23 mouse cellular contexts compared by ENCODE assay signal in genomic region chr11:72997529-72998326, GRCm38 (mm10). TPM values are rescaled to one million over a fixed set of nuclear protein-coding genes. Genes with fewer than 3 reads are reported as not detected.
DNase-seq lines count a peak whose midpoint lies in the region; ATAC-seq and TF ChIP-seq lines count a peak whose summit lies in the region.
"Had no signal": no experiment of that assay in that cellular context is flagged by ENCODE, and none has a peak within 500 bp of the region (broad histone marks: within the 10 kb centered on the region; RNA-seq: fewer than 3 reads in every experiment).

No protein-coding gene starts in this region.

- 53% methylated on average over 13 of the region's 13 CpGs for WGBS in lung, postnatal 0 days
- 34% methylated on average over 13 of the region's 13 CpGs for WGBS in bone marrow, adult 2 months
- 81% methylated on average over 13 of the region's 13 CpGs for WGBS in midbrain, embryonic 13.5 days

- DNase-seq in embryo, embryonic 10 days (ENCODE audit: low spot score) = peak; percentile 13
- no peak for DNase-seq in embryo, embryonic 9.5 days (ENCODE audit: extremely low spot score)
- no peak for DNase-seq in lung, postnatal 0 days (ENCODE audit: low spot score)
- DNase-seq in lung, postnatal 14 days = no peak
- DNase-seq in mesoderm, embryonic 11.5 days (ENCODE audit: low read depth, low spot score) = peak; percentile 30
- no peak for DNase-seq in spleen, postnatal 4 days (ENCODE audit: low spot score in 2 of 2)
- DNase-seq: adrenal gland, postnatal 25 days; cerebellum, adult 11-12 months; cerebellum, postnatal 36 days; gastrocnemius, postnatal 25 days; kidney, adult 9 months; lung, adult 18-20 months; lung, postnatal 36 days; right cerebral cortex, postnatal 14 days; thymus, adult 2 months had no signal

- H3K4me1 ChIP-seq in lung, postnatal 0 days (ENCODE audit: insufficient read depth, low read depth, low read length) = peaks cover 6% of the 10 kb centered on the region; the same call in 1 of the 2 replicates
- H3K4me1 ChIP-seq in bone marrow, adult 2 months (ENCODE audit: control insufficient read depth, insufficient read depth, low read length) = peaks cover 9% of the 10 kb centered on the region
- no peaks in the 10 kb centered on the region for H3K4me1 ChIP-seq in midbrain, embryonic 13.5 days (replicated peaks)
- H3K4me1 ChIP-seq: embryonic facial prominence, embryonic 13.5 days; forebrain, embryonic 15.5 days; midbrain, embryonic 12.5 days; neural tube, embryonic 13.5 days had no signal

- no peaks in the 10 kb centered on the region for H3K27me3 ChIP-seq in lung, postnatal 0 days (replicated peaks; ENCODE audit: insufficient read depth, low read length)
- no peaks in the 10 kb centered on the region for H3K27me3 ChIP-seq in midbrain, embryonic 13.5 days
- H3K27me3 ChIP-seq: embryonic facial prominence, embryonic 13.5 days; forebrain, embryonic 15.5 days; neural tube, embryonic 13.5 days; stomach, embryonic 15.5 days had no signal

- H3K4me3 ChIP-seq in lung, postnatal 0 days (ENCODE audit: low read depth, low read length) = no peak overlapping the region
- no peak overlapping the region for H3K4me3 ChIP-seq in bone marrow, adult 2 months (replicated peaks; ENCODE audit: control insufficient read depth, low read depth, low read length)
- no peak overlapping the region for H3K4me3 ChIP-seq in midbrain, embryonic 13.5 days (replicated peaks)
- H3K4me3 ChIP-seq: embryonic facial prominence, embryonic 13.5 days; forebrain, embryonic 15.5 days; midbrain, embryonic 12.5 days; neural tube, embryonic 13.5 days; stomach, embryonic 15.5 days had no signal

- no peak overlapping the region for H3K9ac ChIP-seq in lung, postnatal 0 days (replicated peaks; ENCODE audit: low read depth)
- no peak overlapping the region for H3K9ac ChIP-seq in midbrain, embryonic 13.5 days (replicated peaks)
- H3K9ac ChIP-seq: embryonic facial prominence, embryonic 13.5 days; forebrain, embryonic 15.5 days; midbrain, embryonic 12.5 days; neural tube, embryonic 13.5 days; stomach, embryonic 15.5 days had no signal

- no peak for TF ChIP-seq POLR2A in bone marrow, adult 2 months (IDR thresholded peaks at IDR 0.05; ENCODE audit: borderline replicate concordance, control insufficient read depth, low read depth, low read length)

- no peaks in the 10 kb centered on the region for H3K36me3 ChIP-seq in lung, postnatal 0 days (ENCODE audit: insufficient read depth, low read length)
- H3K36me3 ChIP-seq in midbrain, embryonic 13.5 days = no peaks in the 10 kb centered on the region
- H3K36me3 ChIP-seq: embryonic facial prominence, embryonic 13.5 days; forebrain, embryonic 15.5 days; midbrain, embryonic 12.5 days; neural tube, embryonic 13.5 days; stomach, embryonic 15.5 days had no signal

- ATAC-seq in lung, postnatal 0 days = peak; percentile 29; the same call in 1 of the 2 replicates
- no peak for ATAC-seq in midbrain, embryonic 13.5 days
- ATAC-seq: forebrain, embryonic 15.5 days; Patski had no signal

- H3K9me3 ChIP-seq in lung, postnatal 0 days (ENCODE audit: low read length) = no peaks in the 10 kb centered on the region
- H3K9me3 ChIP-seq in midbrain, embryonic 13.5 days = no peaks in the 10 kb centered on the region
- H3K9me3 ChIP-seq: embryonic facial prominence, embryonic 13.5 days; forebrain, embryonic 15.5 days; midbrain, embryonic 12.5 days; neural tube, embryonic 13.5 days; stomach, embryonic 15.5 days had no signal

- H3K27ac ChIP-seq in lung, postnatal 0 days (ENCODE audit: low read length) = no peak overlapping the region
- peak overlapping the region; percentile 15 for H3K27ac ChIP-seq in bone marrow, adult 2 months (ENCODE audit: control insufficient read depth, insufficient read depth, low read depth, low read length, poor library complexity)
- H3K27ac ChIP-seq in midbrain, embryonic 13.5 days = no peak overlapping the region
- H3K27ac ChIP-seq: embryonic facial prominence, embryonic 13.5 days; forebrain, embryonic 15.5 days; midbrain, embryonic 12.5 days; neural tube, embryonic 13.5 days; stomach, embryonic 15.5 days had no signal

- TF ChIP-seq EP300 in lung, postnatal 0 days (IDR thresholded peaks at IDR 0.05) = no peak

- H3K4me2 ChIP-seq in lung, postnatal 0 days (replicated peaks; ENCODE audit: low read depth, low read length) = no peak overlapping the region
- no peak overlapping the region for H3K4me2 ChIP-seq in midbrain, embryonic 13.5 days (replicated peaks)
- H3K4me2 ChIP-seq: embryonic facial prominence, embryonic 13.5 days; forebrain, embryonic 15.5 days; midbrain, embryonic 12.5 days; neural tube, embryonic 13.5 days; stomach, embryonic 15.5 days had no signal

- no peak for TF ChIP-seq CTCF in lung, postnatal 0 days (IDR thresholded peaks at IDR 0.05)
- no peak for TF ChIP-seq CTCF in bone marrow, adult 2 months (IDR thresholded peaks at IDR 0.05; ENCODE audit: control insufficient read depth, insufficient read depth, low read length)

RNA-seq across cellular contexts. Expression of gene P2rx1, which starts 1.2 kb away (rescaled TPM):
- 1.9 and 2.1 TPM in 2 replicates for polyA plus RNA-seq in lung, postnatal 0 days (2015; fragmentation: Nextera tagmentation; extraction: Ambion mirVana)
- polyA plus RNA-seq in bone marrow, adult 2 months (2011; ENCODE audit: insufficient read depth, insufficient read length, low replicate concordance, missing spikeins) = 19.8 and 31.7 TPM in 2 replicates
- polyA plus RNA-seq in midbrain, embryonic 13.5 days (2015; fragmentation: Nextera tagmentation; extraction: Ambion mirVana) = 0.41 and 0.58 TPM in 2 replicates
- polyA plus RNA-seq: Patski had no signal

RNA-seq across cellular contexts. Expression of gene Camkk1, which starts 21.1 kb away (rescaled TPM):
- 5.4 and 6.1 TPM in 2 replicates for polyA plus RNA-seq in lung, postnatal 0 days (2015; fragmentation: Nextera tagmentation; extraction: Ambion mirVana)
- polyA plus RNA-seq in bone marrow, adult 2 months (2011; ENCODE audit: insufficient read depth, insufficient read length, low replicate concordance, missing spikeins) = 3.3 and 8.7 TPM in 2 replicates
- polyA plus RNA-seq in midbrain, embryonic 13.5 days (2015; fragmentation: Nextera tagmentation; extraction: Ambion mirVana) = 17.1 and 17.5 TPM in 2 replicates

RNA-seq across cellular contexts. Expression of gene Atp2a3, which starts 36.8 kb away (rescaled TPM):
- 30.7 and 33.1 TPM in 2 replicates for polyA plus RNA-seq in lung, postnatal 0 days (2015; fragmentation: Nextera tagmentation; extraction: Ambion mirVana)
- polyA plus RNA-seq in bone marrow, adult 2 months (2011; ENCODE audit: insufficient read depth, insufficient read length, low replicate concordance, missing spikeins) = 153 and 281 TPM in 2 replicates
- polyA plus RNA-seq in midbrain, embryonic 13.5 days (2015; fragmentation: Nextera tagmentation; extraction: Ambion mirVana) = 0.48 and 0.71 TPM in 2 replicates

RNA-seq across cellular contexts. Expression of gene Ncbp3, which starts 49.9 kb away (rescaled TPM):
- polyA plus RNA-seq in lung, postnatal 0 days (2015; fragmentation: Nextera tagmentation; extraction: Ambion mirVana) = 5.3 and 6.5 TPM in 2 replicates
- 6.8 and 8.0 TPM in 2 replicates for polyA plus RNA-seq in bone marrow, adult 2 months (2011; ENCODE audit: insufficient read depth, insufficient read length, low replicate concordance, missing spikeins)
- 13.5 and 14.2 TPM in 2 replicates for polyA plus RNA-seq in midbrain, embryonic 13.5 days (2015; fragmentation: Nextera tagmentation; extraction: Ambion mirVana)

Comparison
In these comparisons a context has a peak if more than half of its experiments do, and no peak if none do; other contexts are left out.
1. DNase-seq: peak in embryo, embryonic 10 days (single experiment) and mesoderm, embryonic 11.5 days (single experiment); none in embryo, embryonic 9.5 days (single experiment), lung, postnatal 0 days (single experiment), lung, postnatal 14 days (single experiment) and spleen, postnatal 4 days (0 of 2).
2. RNA of gene Atp2a3, which starts 36.8 kb away (polyA plus RNA-seq): 153 to 281 TPM in bone marrow, adult 2 months and 30.7 to 33.1 TPM in lung, postnatal 0 days; 0.48 to 0.71 TPM in midbrain, embryonic 13.5 days; every median in the first group is over 10 times any median in the second.